Mouse (Mus musculus) MEL (cell line): ENCODE results near the gene Tnfaip8l2. TPM values are rescaled to one million over a fixed set of nuclear protein-coding genes. Genes with fewer than 3 reads are reported as not detected.
"Not testable (repeated sequence)": the region's sequence is repeated elsewhere in the genome, so short reads cannot be mapped to it uniquely, and the experiment has no call there.

Experiments used
- DNase-seq: peaks from one replicate; pipeline ENCODE4 v3.0.0; 2011; ENCODE audit warnings: low read depth, low spot score
- H3K27ac ChIP-seq: 2 replicates; pipeline ENCODE4 v1.5.1; 2012; ENCODE audit warnings: low read depth, mild to moderate bottlenecking, control low read depth, low read length, moderate library complexity; ENCODE audit not compliant: control insufficient read depth
- H3K27me3 ChIP-seq, 2 experiments: fragments of 150-350 bp in 1 of 2; sonication (generic) in 1 of 2; 2 replicates each; pipeline ENCODE4 v1.6.1; 2012; ENCODE audit warnings: low read length in 2 of 2, mild to moderate bottlenecking in 2 of 2, improper control_type of control experiment in 1 of 2, moderate library complexity in 1 of 2; ENCODE audit not compliant: insufficient read depth in 2 of 2, control insufficient read depth in 1 of 2
- H3K36me3 ChIP-seq, 2 experiments: 2 replicates each; pipeline ENCODE4 v1.6.1; 2012 to 2014; ENCODE audit warnings: low read length in 2 of 2, improper control_type of control experiment in 1 of 2, inconsistent platforms in 1 of 2, mild to moderate bottlenecking in 1 of 2; ENCODE audit not compliant: insufficient read depth in 2 of 2, control insufficient read depth in 1 of 2
- H3K4me1 ChIP-seq, 2 experiments: fragments of 150-350 bp in 1 of 2; sonication (generic) in 1 of 2; 2 replicates each; pipeline ENCODE4 v1.6.1; 2012; ENCODE audit warnings: low read length in 2 of 2, improper control_type of control experiment in 1 of 2, mild to moderate bottlenecking in 1 of 2; ENCODE audit not compliant: insufficient read depth in 2 of 2, control insufficient read depth in 1 of 2
- H3K4me3 ChIP-seq, 2 experiments: fragments of 150-350 bp in 1 of 2; sonication (generic) in 1 of 2; 2 replicates each; pipeline ENCODE4 v1.5.1; 2012; ENCODE audit warnings: low read depth in 2 of 2, low read length in 2 of 2, mild to moderate bottlenecking in 2 of 2, moderate library complexity in 2 of 2, control low read depth in 1 of 2, improper control_type of control experiment in 1 of 2; ENCODE audit not compliant: control insufficient read depth in 1 of 2, insufficient read depth in 1 of 2
- H3K79me2 ChIP-seq: 2 replicates; pipeline ENCODE4 v1.6.1; 2012; ENCODE audit warnings: mild to moderate bottlenecking, low read length, moderate library complexity; ENCODE audit not compliant: control insufficient read depth, poor library complexity, insufficient read depth
- H3K9ac ChIP-seq: 2 replicates; pipeline ENCODE4 v1.6.1; 2012; ENCODE audit warnings: low read depth, mild to moderate bottlenecking, control low read depth, low read length, moderate library complexity; ENCODE audit not compliant: control insufficient read depth, poor library complexity, severe bottlenecking
- H3K9me3 ChIP-seq: fragments of 150-350 bp; sonication (generic); replicated peaks from 2 replicates; pipeline ENCODE4 v1.6.1; 2012; ENCODE audit warnings: mild to moderate bottlenecking, low read length, improper control_type of control experiment, moderate library complexity; ENCODE audit not compliant: insufficient read depth
- BHLHE40 ChIP-seq: IDR thresholded peaks from 2 replicates; pipeline ENCODE4 v1.6.1; 2012; ENCODE audit warnings: low read depth, mild to moderate bottlenecking, inconsistent platforms, low read length, improper control_type of control experiment, borderline replicate concordance
- CTCF ChIP-seq, 3 experiments: IDR thresholded peaks in 2 of 3; conservative IDR thresholded peaks in 1 of 3; 2 replicates each; pipeline ENCODE4 v1.5.1; 2011 to 2012; ENCODE audit warnings: low read length in 3 of 3, low read depth in 2 of 3, mild to moderate bottlenecking in 2 of 3, improper control_type of control experiment in 1 of 3, inconsistent platforms in 1 of 3, mixed read lengths in 1 of 3, moderate library complexity in 1 of 3; ENCODE audit not compliant: control insufficient read depth in 1 of 3, insufficient read depth in 1 of 3, poor library complexity in 1 of 3, severe bottlenecking in 1 of 3
- ELF1 ChIP-seq: IDR thresholded peaks from 2 replicates; pipeline ENCODE4 v1.6.1; 2014; ENCODE audit warnings: low read depth, mild to moderate bottlenecking, inconsistent platforms, low read length, improper control_type of control experiment, moderate library complexity
- EP300 ChIP-seq, 2 experiments: IDR thresholded peaks; 2 replicates each; pipeline ENCODE4 v1.6.1; 2011; ENCODE audit warnings: improper control_type of control experiment in 2 of 2, low read length in 2 of 2, low read depth in 1 of 2, mild to moderate bottlenecking in 1 of 2
- HCFC1 ChIP-seq: IDR thresholded peaks from 2 replicates; pipeline ENCODE4 v1.6.1; 2012; ENCODE audit warnings: low read depth, mild to moderate bottlenecking, inconsistent platforms, low read length, improper control_type of control experiment, moderate library complexity
- KAT2A ChIP-seq: conservative IDR thresholded peaks from 2 replicates; pipeline ENCODE4 v1.6.1; 2012; ENCODE audit warnings: low read depth, low read length, improper control_type of control experiment, inconsistent platforms
- MAX ChIP-seq: IDR thresholded peaks from 2 replicates; pipeline ENCODE4 v1.6.1; 2011; ENCODE audit warnings: low read length, improper control_type of control experiment
- MXI1 ChIP-seq: IDR thresholded peaks from 2 replicates; pipeline ENCODE4 v1.6.1; 2011; ENCODE audit warnings: mild to moderate bottlenecking, low read depth, low read length, improper control_type of control experiment
- NRF1 ChIP-seq: IDR thresholded peaks from 2 replicates; pipeline ENCODE4 v1.6.1; 2014; ENCODE audit warnings: low read depth, mild to moderate bottlenecking, inconsistent platforms, low read length, improper control_type of control experiment, moderate library complexity; ENCODE audit not compliant: poor library complexity, insufficient read depth, severe bottlenecking
- POLR2A ChIP-seq, 2 experiments: IDR thresholded peaks; 2 replicates each; pipeline ENCODE4 v1.6.1; 2011 to 2012; ENCODE audit warnings: low read length in 2 of 2, mild to moderate bottlenecking in 2 of 2, control low read depth in 1 of 2, improper control_type of control experiment in 1 of 2, low read depth in 1 of 2, moderate library complexity in 1 of 2; ENCODE audit not compliant: control insufficient read depth in 1 of 2, insufficient read depth in 1 of 2, poor library complexity in 1 of 2
- POLR2AphosphoS5 ChIP-seq: IDR thresholded peaks from 2 replicates; pipeline ENCODE4 v1.6.1; 2012; ENCODE audit warnings: low read depth, borderline replicate concordance, mild to moderate bottlenecking, inconsistent platforms, low read length, moderate library complexity, mixed read lengths
- RAD21 ChIP-seq: IDR thresholded peaks from 2 replicates; pipeline ENCODE4 v1.6.1; 2011; ENCODE audit warnings: mild to moderate bottlenecking, low read depth, low read length, improper control_type of control experiment
- SIN3A ChIP-seq: IDR thresholded peaks from 2 replicates; pipeline ENCODE4 v1.6.1; 2012; ENCODE audit warnings: low read length, improper control_type of control experiment, inconsistent platforms
- SMC3 ChIP-seq: IDR thresholded peaks from 2 replicates; pipeline ENCODE4 v1.6.1; 2011; ENCODE audit warnings: low read depth, low read length, improper control_type of control experiment
- TBP ChIP-seq: IDR thresholded peaks from 2 replicates; pipeline ENCODE4 v1.8.0; 2011; ENCODE audit warnings: low read depth, low read length, improper control_type of control experiment
- UBTF ChIP-seq: IDR thresholded peaks from 2 replicates; pipeline ENCODE4 v1.6.1; 2012; ENCODE audit warnings: low read depth, mild to moderate bottlenecking, inconsistent platforms, low read length, improper control_type of control experiment, moderate library complexity, borderline replicate concordance; ENCODE audit not compliant: insufficient read depth
- USF2 ChIP-seq, 2 experiments: IDR thresholded peaks; 2 replicates each; pipeline ENCODE4 v1.6.1; 2011 to 2012; ENCODE audit warnings: improper control_type of control experiment in 2 of 2, low read length in 2 of 2, borderline replicate concordance in 1 of 2, inconsistent platforms in 1 of 2, low read depth in 1 of 2, mild to moderate bottlenecking in 1 of 2; ENCODE audit not compliant: insufficient read depth in 1 of 2
- ZNF384 ChIP-seq: IDR thresholded peaks from 2 replicates; pipeline ENCODE4 v1.6.1; 2012; ENCODE audit warnings: low read depth, mild to moderate bottlenecking, inconsistent platforms, low read length, improper control_type of control experiment
- polyA plus RNA-seq, 2 experiments: library from polyadenylated mRNA; stranded (reverse) in 1 of 2; unstranded in 1 of 2; fragments of >175 nt in 1 of 2; fragments of >200 nt in 1 of 2; gene quantifications; 2 replicates each; pipeline versions ENCODE4 v1.2.1 to v1.2.4; 2012; ENCODE audit warnings: low replicate concordance in 2 of 2, low read depth in 1 of 2; ENCODE audit not compliant: insufficient read length in 2 of 2, insufficient read depth in 1 of 2, missing spikeins in 1 of 2
- total RNA-seq: library from RNA; depleted of rRNA; stranded (reverse); fragments of 300-350 nt; gene quantifications from 2 replicates; pipeline ENCODE4 v1.2.3, GENCODE M21; 2012

Gene Tnfaip8l2
- total and polyA plus RNA-seq, 3 experiments, result 3.1 to 5.8 TPM; not detected in 1

GRCm38 (mm10) chr3:95133680-95134101 lies 8.5 kb downstream of the Tnfaip8l2 start, which contains the start of the genes Scnm1 and Lysmd1 (continued):
- TF ChIP-seq UBTF (no peak), KAT2A (peak; percentile 92)
- TF ChIP-seq, all 39 proteins: peak for 22

DNA sequence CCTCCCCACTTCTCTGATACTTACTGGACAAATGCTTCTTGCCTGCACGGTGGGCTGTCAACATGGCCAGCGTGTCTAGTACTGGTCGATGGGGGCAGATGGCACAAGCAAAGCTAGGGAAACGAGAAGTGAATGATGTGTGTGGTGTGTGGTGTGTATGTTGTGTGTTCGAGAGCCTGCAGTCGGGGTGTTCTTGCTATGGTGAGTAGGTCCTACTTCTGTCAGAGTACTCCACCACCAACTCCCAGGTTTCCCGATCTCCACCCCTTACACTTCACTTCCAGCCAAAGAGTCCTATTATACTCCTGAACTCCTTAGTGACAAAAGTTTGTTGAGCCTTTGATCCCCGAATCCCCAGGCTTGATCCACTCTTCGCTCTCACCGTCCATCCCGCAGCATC lies 9.0 kb downstream of the Tnfaip8l2 start:
- H3K79me2 ChIP-seq, result peaks cover 11% of the 10 kb centered on the region
- H3K4me3 ChIP-seq, result peak overlapping the region; percentile 68 to 69
- peaks cover 12 to 24% of the 10 kb centered on the region in 2 experiments for H3K4me1 ChIP-seq
- peaks cover 0 to 20% of the 10 kb centered on the region in 2 experiments; a peak in 3 of 4 replicates for H3K36me3 ChIP-seq
- no peak for DNase-seq
- TF ChIP-seq MXI1, result no peak
- TF ChIP-seq SIN3A, result no peak
- no peak; the same call in 1 of the 2 replicates for TF ChIP-seq MAX
- TF ChIP-seq EP300 (IDR thresholded peaks at IDR 0.05; ENCODE audit: low read depth in 1 of 2, low read length in 2 of 2), result no peak
- TF ChIP-seq NRF1, result no peak
- no peak for TF ChIP-seq BHLHE40
- no peak for TF ChIP-seq ELF1
- no peak for TF ChIP-seq POLR2AphosphoS5
- no peak for TF ChIP-seq ZNF384
- no peak for TF ChIP-seq TBP
- TF ChIP-seq POLR2A (IDR thresholded peaks at IDR 0.05; ENCODE audit: control insufficient read depth in 1 of 2, insufficient read depth in 1 of 2, low read depth in 1 of 2, low read length in 2 of 2, poor library complexity in 1 of 2), result no peak
- no peak for TF ChIP-seq HCFC1
- no peak for TF ChIP-seq USF2 (IDR thresholded peaks at IDR 0.05; ENCODE audit: borderline replicate concordance in 1 of 2, insufficient read depth in 1 of 2, low read depth in 1 of 2, low read length in 2 of 2)
- peak overlapping the region; percentile 73 for H3K9ac ChIP-seq
- H3K27me3 ChIP-seq, result no peaks in the 10 kb centered on the region
- no peaks in the 10 kb centered on the region for H3K9me3 ChIP-seq
- H3K27ac ChIP-seq, result peak overlapping the region; percentile 76

- not testable (repeated sequence) for DNase-seq, H3K27ac ChIP-seq, H3K4me3 ChIP-seq, H3K9me3 ChIP-seq, H3K27me3 ChIP-seq, H3K9ac ChIP-seq
- TF ChIP-seq SMC3, result peak; percentile 39
- peak; percentile 21 for TF ChIP-seq RAD21
- TF ChIP-seq CTCF (IDR thresholded peaks at IDR 0.05 in 2 of 3, conservative IDR thresholded peaks at IDR 0.05 in 1 of 3; ENCODE audit: control insufficient read depth in 1 of 3, insufficient read depth in 1 of 3, low read depth in 2 of 3, low read length in 3 of 3, poor library complexity in 1 of 3, severe bottlenecking in 1 of 3), result peak in 2 of 3 experiments; percentile 41 to 48; a peak in 4 of 6 replicates
- Histone ChIP-seq H3K36me3 (peaks cover 0 to 20% of the 10 kb centered on the region in 2 experiments; a peak in 3 of 4 replicates), H3K79me2 (peaks cover 11% of the 10 kb centered on the region), H3K4me1 (peaks cover 12 to 24% of the 10 kb centered on the region in 2 experiments)
Observed at GRCm38 (mm10) chr3:95132389-95132788, 9.8 kb downstream of the Tnfaip8l2 start.
